Mouse (Mus musculus) midbrain, embryonic 11.5 days (tissue): ENCODE measurements around the gene Ecm2. TPM values are rescaled to one million over a fixed set of nuclear protein-coding genes. Genes with fewer than 3 reads are reported as not detected.

Source experiments
- ATAC-seq: fragments of 200-750 bp; cut with Nextera tagmentation; 2 replicates; pipeline ENCODE4 v1.8.0; 2017; ENCODE audit warnings: moderate TSS enrichment, moderate library complexity; ENCODE audit not compliant: low FRiP score
- DNase-seq: peaks from one replicate; pipeline ENCODE4 v3.0.0; 2015; ENCODE audit warnings: low spot score; ENCODE audit errors: missing footprints
- H3K27ac ChIP-seq: fragments of 300-500 bp; sonication (generic); 2 replicates; pipeline ENCODE4 v1.5.1; 2014; ENCODE audit warnings: low read depth, low read length
- H3K27me3 ChIP-seq: fragments of 300-500 bp; sonication (generic); 2 replicates; pipeline ENCODE4 v1.6.1; 2014; ENCODE audit warnings: mild to moderate bottlenecking, low read length, moderate library complexity, mixed read lengths; ENCODE audit not compliant: control insufficient read depth, insufficient read depth
- H3K36me3 ChIP-seq: fragments of 300-500 bp; sonication (generic); 2 replicates; pipeline ENCODE4 v1.6.1; 2014; ENCODE audit warnings: mild to moderate bottlenecking, low read length, moderate library complexity, mixed read lengths; ENCODE audit not compliant: control insufficient read depth, insufficient read depth
- H3K4me1 ChIP-seq: fragments of 300-500 bp; sonication (generic); 2 replicates; pipeline ENCODE4 v1.6.1; 2014; ENCODE audit warnings: low read length; ENCODE audit not compliant: control insufficient read depth, insufficient read depth
- H3K4me2 ChIP-seq: fragments of 300-500 bp; sonication (generic); 2 replicates; pipeline ENCODE4 v1.6.1; 2014; ENCODE audit warnings: mild to moderate bottlenecking, moderate library complexity
- H3K4me3 ChIP-seq: fragments of 300-500 bp; sonication (generic); 2 replicates; pipeline ENCODE4 v1.5.1; 2014; ENCODE audit warnings: low read depth, low read length
- H3K9ac ChIP-seq: fragments of 300-500 bp; sonication (generic); 2 replicates; pipeline ENCODE4 v1.6.1; 2014; ENCODE audit warnings: low read length
- H3K9me3 ChIP-seq: fragments of 300-500 bp; sonication (generic); 2 replicates; pipeline ENCODE4 v1.6.1; 2016; ENCODE audit warnings: low read length; ENCODE audit not compliant: control insufficient read depth
- WGBS: fragments of 180-500 bp; shearing (Covaris S2); extraction: QIAGEN DNeasy Blood & Tissue Kit; methylation state at CpG from one replicate; pipeline ENCODE4 v1.1.7; 2014; 5-methylcytosine and 5-hydroxymethylcytosine counted together
- polyA plus RNA-seq: library from polyadenylated mRNA; unstranded; fragments of >200 nt; fragmentation: Nextera tagmentation; extraction: Ambion mirVana; gene quantifications from 2 replicates; pipeline ENCODE4 v1.2.1, GENCODE M21; 2014

Ecm2 gene
- polyA plus RNA-seq, 1 experiment from 2014 or later, result 1.2 TPM

DNA sequence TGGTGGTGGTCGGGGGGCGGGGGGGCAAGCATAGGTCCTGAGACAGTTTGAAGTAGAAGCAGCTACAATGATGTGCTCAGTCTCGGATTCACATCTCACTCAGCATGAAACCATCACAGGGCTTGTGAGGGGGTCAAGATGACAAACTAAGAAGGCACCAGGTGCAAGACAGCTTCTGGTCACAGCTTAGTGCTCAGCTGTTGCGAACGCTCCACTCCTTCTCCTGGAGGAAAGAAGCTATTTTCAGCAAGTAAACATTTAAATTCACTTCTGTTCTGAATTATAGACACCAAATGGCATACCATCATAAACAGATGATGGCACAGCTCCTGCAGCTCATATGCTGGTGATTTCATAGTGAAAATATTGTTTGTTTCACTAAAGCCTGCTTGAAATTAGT, 19.2 kb upstream of the Ecm2 start:
- 89% methylated on average over 5 of the region's 5 CpGs for WGBS
- Histone ChIP-seq H3K27me3 (no peaks in the 10 kb centered on the region), H3K4me3 (no peak overlapping the region), H3K9me3 (no peaks in the 10 kb centered on the region), H3K27ac (no peak overlapping the region), H3K4me2 (no peak overlapping the region), H3K9ac (no peak overlapping the region), H3K36me3 (no peaks in the 10 kb centered on the region), H3K4me1 (no peaks in the 10 kb centered on the region)
- ATAC-seq, result no peak
- DNase-seq, result no peak

DNA sequence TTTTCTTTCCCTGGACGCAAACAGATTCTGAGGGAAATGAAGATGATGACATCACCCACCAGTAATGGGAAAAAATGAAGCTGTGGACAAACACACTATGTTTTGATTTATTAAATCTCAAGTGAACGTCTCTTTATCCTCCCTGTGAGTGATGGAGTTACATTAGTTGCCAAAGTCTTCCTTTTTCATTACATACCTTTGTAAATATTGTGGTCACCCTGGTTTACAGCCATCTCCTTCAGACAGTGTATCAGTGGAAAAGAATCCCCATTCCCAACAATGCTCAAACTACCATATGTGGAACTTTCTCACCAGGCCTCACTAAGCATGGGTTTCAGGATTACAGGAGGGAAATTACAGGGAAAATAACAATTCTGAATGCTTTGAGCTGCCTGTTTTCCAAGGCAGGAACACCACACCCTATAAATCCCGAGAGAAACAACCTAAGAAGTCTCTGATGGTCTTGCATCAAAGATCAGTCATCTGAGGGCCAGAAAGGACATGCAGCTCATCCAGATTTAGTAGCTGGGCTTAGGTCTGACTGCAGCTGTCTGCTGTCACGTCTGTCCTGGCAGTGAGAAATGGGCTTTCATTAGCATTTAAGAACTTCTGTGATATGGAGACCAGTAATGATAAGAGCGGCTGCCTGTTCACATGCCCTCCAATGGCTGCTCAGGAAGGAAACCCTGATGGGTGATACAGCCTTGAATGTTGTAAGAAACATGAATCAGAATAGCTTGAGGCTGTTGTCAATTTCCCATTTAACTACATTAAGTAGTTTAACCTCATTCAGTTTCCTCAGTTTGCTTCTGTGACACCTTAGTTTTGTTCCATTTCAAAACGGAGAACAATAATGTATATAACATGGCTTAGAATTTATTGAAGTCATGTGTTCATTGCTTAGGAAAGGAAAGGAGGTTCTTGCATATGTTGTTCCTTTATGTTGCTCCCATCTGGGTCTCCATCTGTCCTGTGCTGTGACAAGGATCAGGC, 11.9 kb upstream of the Ecm2 start, which contains the start of gene Tes3-ps:
Gene Tes3-ps (plus strand): TSS at position 943 of the 993 bp plus-strand sequence.
- no peaks in the 10 kb centered on the region for H3K9me3 ChIP-seq
- H3K4me1 ChIP-seq, result no peaks in the 10 kb centered on the region
- H3K27me3 ChIP-seq, result no peaks in the 10 kb centered on the region
- no peaks in the 10 kb centered on the region for H3K36me3 ChIP-seq
- ATAC-seq (no peak), DNase-seq (no peak)
- no peak within 1 kb of the TSS for H3K4me2 ChIP-seq
- 85% methylated on average over 6 of the region's 6 CpGs for WGBS
- H3K4me3 ChIP-seq, result no peak within 1 kb of the TSS
- H3K9ac ChIP-seq, result no peak within 1 kb of the TSS
- no peak within 1 kb of the TSS for H3K27ac ChIP-seq

DNA sequence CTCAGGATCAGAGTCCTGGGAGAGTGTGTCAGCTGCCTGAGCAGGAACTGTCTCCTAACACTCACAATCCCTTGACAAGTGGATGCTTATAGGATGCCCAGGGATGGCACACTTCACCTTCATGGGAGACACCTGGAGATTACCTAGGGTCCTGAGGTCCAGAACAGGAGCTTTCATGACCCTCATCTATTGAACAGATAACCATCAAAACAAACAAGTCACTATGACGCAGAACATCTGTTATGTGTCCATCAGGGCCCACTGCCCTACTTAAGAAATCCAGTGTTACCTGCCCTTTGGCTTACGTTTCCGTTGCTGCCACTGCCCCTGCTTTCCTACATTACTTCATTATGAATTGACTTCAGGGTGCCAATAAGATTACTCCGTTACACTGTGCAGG, 1.2 kb downstream of the Ecm2 start:
- Histone ChIP-seq H3K9me3 (no peaks in the 10 kb centered on the region), H3K27me3 (no peaks in the 10 kb centered on the region), H3K9ac (no peak overlapping the region), H3K4me2 (no peak overlapping the region), H3K36me3 (no peaks in the 10 kb centered on the region), H3K4me3 (no peak overlapping the region), H3K27ac (no peak overlapping the region), H3K4me1 (peaks cover 4% of the 10 kb centered on the region)
- WGBS, result 85% methylated on average over 4 of the region's 4 CpGs
- DNase-seq (no peak), ATAC-seq (no peak)

DNA sequence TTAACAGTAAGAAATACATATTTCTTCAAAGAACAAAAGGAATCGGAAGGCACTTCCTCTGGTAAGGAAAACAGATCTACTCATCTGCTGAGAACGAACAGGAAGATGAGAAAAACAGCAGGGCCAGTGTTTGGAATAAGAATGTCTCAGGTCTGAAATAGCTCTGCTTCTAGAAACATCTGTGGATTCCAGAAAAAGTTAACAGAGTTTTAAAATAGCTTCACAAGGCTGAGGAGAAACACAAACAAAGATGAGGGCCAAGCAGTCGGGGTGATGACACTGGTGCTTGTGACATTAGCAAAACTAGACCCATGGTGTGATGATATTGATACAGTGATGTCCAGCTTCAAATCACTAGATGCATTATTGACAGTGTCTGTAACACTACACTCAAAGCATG, 2.6 kb downstream of the Ecm2 start:
- Histone ChIP-seq H3K27me3 (no peaks in the 10 kb centered on the region), H3K27ac (no peak overlapping the region), H3K4me2 (no peak overlapping the region), H3K9me3 (no peaks in the 10 kb centered on the region), H3K36me3 (no peaks in the 10 kb centered on the region), H3K4me1 (peaks cover 4% of the 10 kb centered on the region), H3K9ac (no peak overlapping the region), H3K4me3 (no peak overlapping the region)
- no peak for DNase-seq
- no peak for ATAC-seq
- WGBS, result 81% methylated on average over 3 of the region's 3 CpGs

DNA sequence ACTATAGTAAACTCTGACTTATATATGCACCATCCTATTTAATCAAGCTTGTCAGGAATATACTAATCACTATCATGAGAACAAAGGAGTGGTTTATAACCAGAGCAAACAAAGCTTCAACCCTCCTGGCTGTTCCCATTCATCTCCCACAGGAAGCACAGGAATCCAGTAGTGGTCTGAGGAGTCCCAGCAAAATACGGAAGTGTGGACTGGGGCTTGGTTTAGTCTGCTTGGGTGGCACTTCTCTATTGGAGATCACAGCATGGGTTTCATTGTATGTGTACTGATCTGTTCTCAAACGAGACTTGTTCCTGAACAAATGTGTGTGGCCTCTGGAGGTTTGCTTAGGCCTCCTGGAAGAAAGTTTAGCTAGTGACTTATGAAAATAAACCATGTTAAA, 14.2 kb downstream of the Ecm2 start:
- Histone ChIP-seq H3K9ac (no peak overlapping the region), H3K9me3 (no peaks in the 10 kb centered on the region), H3K4me3 (no peak overlapping the region), H3K4me2 (no peak overlapping the region), H3K4me1 (no peaks in the 10 kb centered on the region), H3K27ac (no peak overlapping the region), H3K36me3 (no peaks in the 10 kb centered on the region), H3K27me3 (no peaks in the 10 kb centered on the region)
- WGBS, result 34% methylated on average over 2 of the region's 2 CpGs
- DNase-seq (no peak), ATAC-seq (no peak)

DNA sequence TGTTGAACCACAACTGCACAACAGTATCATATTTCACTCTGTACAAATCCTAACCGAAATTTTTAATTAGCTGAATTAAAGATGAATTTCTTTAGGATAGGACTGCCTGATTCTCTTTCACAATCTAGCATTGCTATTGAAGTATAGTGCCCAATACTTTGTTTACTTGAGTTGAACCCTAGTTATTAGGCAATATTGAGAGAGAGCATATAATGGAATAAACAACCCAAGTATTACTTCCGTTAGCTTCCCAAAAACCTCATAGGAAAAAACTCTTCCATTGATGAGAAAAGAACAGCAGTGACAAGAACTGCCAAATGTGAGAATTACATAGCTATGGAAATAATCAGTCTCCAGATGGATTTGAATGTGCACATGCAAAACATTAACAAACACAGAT, 21.6 kb downstream of the Ecm2 start:
- H3K4me3 ChIP-seq, result no peak overlapping the region
- H3K4me2 ChIP-seq, result no peak overlapping the region
- 89% methylated on average over 2 of the region's 2 CpGs for WGBS
- H3K9ac ChIP-seq, result no peak overlapping the region
- H3K36me3 ChIP-seq, result no peaks in the 10 kb centered on the region
- H3K9me3 ChIP-seq, result no peaks in the 10 kb centered on the region
- ATAC-seq (no peak), DNase-seq (no peak)
- H3K27me3 ChIP-seq, result no peaks in the 10 kb centered on the region
- H3K4me1 ChIP-seq, result no peaks in the 10 kb centered on the region
- no peak overlapping the region for H3K27ac ChIP-seq

DNA sequence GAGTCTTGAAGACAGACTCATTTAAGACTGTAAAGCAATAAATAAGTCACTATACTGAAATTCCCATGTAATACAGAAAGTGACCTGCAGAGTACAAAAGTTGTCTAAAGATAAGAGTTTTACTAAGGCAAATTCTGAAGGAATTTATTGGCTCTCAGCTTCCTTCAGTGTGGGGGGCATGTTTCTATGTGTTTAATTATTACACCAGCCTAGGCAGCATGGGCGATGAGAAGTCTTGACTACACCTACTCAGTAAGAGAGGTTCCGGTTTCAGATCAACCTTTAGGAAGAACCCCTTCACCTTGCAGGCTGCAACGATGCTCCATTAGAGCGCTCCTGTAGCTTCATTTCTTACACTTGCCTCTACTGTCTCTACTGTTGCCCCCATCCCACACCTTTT, 26.0 kb downstream of the Ecm2 start:
- WGBS, result 100% methylated on average over 4 of the region's 4 CpGs
- Histone ChIP-seq H3K27me3 (no peaks in the 10 kb centered on the region), H3K36me3 (no peaks in the 10 kb centered on the region), H3K4me3 (no peak overlapping the region), H3K27ac (no peak overlapping the region), H3K9ac (no peak overlapping the region), H3K9me3 (no peaks in the 10 kb centered on the region), H3K4me2 (no peak overlapping the region), H3K4me1 (no peaks in the 10 kb centered on the region)
- ATAC-seq (no peak), DNase-seq (no peak)

DNA sequence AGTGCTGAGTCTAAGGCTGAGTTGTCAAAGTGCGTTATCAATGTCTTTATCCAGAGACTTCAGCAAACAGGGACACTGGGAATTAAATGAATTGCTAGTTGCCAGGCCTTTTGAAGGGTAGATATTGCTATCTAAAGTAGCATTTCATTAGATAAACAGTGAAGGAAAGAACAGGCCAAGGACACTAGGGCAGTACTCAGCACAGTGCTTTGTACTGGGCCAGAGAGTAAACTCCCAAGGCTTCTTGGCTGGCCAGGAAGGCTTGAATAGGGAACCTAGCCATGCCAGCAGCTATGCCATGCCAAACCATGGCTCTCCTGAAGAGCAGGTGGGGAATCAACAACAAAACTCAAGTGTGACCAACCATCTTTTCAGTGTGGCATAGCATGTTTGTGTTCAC, 32.3 kb downstream of the Ecm2 start:
- Histone ChIP-seq H3K36me3 (no peaks in the 10 kb centered on the region), H3K27me3 (no peaks in the 10 kb centered on the region), H3K27ac (no peak overlapping the region), H3K4me3 (no peak overlapping the region), H3K9ac (no peak overlapping the region), H3K4me2 (no peak overlapping the region), H3K4me1 (no peaks in the 10 kb centered on the region), H3K9me3 (no peaks in the 10 kb centered on the region)
- WGBS, result 98% methylated on average over 1 of the region's 1 CpGs
- DNase-seq, result no peak
- ATAC-seq, result no peak

DNA sequence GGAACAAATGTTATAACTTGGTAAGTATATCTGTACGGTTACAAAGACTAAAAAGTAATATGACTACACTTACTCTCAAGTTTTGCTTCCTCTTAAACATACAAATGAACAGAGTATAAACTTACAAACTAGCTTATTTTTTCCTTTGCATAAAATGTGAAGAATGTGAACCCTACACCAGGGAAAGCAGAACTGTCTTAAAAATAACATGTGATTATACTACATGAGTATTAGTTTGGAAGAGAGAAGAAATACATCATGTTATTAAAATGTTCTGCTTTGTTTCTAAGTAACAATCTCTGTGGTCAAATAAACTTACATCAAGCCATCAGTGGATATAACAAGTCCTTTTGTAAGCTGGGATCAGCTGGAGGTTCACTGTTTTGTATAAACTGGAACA, 34.1 kb downstream of the Ecm2 start:
- Histone ChIP-seq H3K4me3 (no peak overlapping the region), H3K9ac (no peak overlapping the region), H3K4me2 (no peak overlapping the region), H3K27ac (no peak overlapping the region), H3K36me3 (no peaks in the 10 kb centered on the region), H3K9me3 (no peaks in the 10 kb centered on the region), H3K4me1 (no peaks in the 10 kb centered on the region), H3K27me3 (no peaks in the 10 kb centered on the region)
- 76% methylated on average over 1 of the region's 1 CpGs for WGBS
- DNase-seq (no peak), ATAC-seq (no peak)
